Mouse (Mus musculus) neutrophil, adult 65 days (primary cell): Measurements from ENCODE around the gene Mlycd. TPM values are rescaled to one million over a fixed set of nuclear protein-coding genes. Genes with fewer than 3 reads are reported as not detected.

ENCODE experiments used
- total RNA-seq: library from RNA; stranded (reverse); gene quantifications from 2 replicates; pipeline ENCODE4 v1.2.4, GENCODE M21; 2023

The Mlycd gene
- 8.9 and 9.8 TPM in 2 replicates for total RNA-seq

DNA sequence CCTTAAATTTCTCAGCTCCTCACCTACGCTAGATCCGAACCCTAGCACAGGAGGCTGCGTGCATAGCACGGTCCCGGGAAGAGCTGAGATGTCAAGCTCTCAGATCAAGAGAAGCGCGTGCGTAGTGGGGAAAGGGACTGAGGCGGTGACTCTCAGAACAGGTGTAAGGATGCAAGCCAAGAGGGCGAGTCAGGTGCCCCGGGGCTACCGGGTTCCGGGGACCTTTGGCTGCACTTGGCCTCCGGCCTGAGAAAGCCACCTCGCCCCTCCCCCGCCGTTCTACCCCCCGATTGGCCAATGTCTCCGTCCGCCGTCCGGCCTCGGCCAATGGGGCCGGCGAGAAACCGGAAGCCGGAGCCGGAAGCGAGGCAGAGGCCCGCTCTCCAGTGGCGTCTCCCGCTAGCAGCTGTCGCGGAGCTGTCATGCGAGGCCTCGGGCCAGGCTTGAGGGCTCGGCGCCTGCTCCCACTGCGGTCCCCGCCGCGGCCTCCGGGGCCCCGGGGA is at the start of gene Mlycd:
Gene Mlycd (plus strand): TSS at position 355 of the 503 bp plus-strand sequence.

DNA sequence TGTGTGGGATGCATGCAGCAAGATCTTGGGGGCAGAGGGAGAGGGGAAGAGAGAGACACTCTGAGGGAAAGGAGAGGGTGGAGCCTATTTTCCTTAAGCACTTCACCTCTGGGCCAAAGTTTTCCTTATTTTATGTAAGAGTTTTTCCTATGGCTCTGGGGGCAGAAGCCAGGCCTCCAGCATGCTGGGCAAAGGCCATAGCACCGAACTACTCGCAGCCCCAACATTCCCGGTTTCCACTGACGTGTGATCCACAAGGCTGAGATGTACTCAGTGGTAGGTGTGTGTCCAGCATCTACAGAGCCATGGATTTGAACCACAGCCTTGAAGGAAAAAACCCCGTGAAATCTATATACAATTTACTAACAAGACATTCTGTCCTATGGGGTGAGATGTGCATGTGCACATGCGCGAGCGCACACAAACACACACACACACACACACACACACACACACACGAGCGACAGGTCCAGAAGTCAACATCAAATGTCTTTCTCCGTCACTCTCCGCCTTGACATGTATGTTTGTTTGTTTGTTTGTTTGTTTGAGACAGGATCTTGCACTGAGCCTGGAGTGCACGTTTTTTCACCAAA is 39.0 kb downstream of the Mlycd start, which contains the start of gene Osgin1:
Gene Osgin1 (plus strand): TSS at position 543 of the 593 bp plus-strand sequence.

DNA sequence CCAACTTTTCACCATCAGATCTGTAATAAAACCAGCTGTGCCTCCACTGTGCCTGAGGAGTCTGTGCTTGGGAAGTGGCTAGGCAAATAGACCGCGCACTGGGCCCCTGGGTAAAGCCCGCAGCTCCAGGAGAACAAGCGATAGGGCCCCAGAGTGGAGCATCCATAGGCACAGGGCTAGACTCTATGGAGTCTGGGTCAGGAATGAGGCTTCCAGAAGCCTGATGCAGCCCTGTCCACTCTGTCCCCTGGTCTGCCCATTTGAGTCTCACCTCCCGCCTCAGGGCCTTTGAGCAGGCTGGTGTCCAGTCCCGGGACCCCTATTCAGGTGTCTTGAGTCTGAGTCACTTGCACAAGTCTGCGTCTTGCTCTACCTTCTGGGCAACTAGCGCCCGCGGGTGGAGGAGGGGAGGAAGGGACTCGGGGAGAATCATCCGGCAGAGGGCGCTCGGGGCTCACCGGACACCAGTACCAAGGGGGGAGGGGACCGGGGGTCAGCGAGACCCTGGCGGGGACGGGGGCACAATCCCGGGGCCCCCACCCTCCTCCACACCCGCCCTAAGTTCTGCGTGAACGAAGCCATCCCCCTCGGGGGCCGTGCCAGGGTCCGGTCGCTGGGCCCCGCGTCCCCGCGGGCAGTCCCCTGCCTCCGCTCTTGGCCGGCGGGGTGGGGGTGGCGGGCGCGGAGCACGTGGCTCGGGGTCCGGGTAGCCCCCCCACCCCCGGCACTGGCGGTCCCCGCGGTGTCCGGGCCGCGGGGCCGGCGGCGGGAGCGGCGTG is 51.7 kb downstream of the Mlycd start, which contains the start of gene Necab2:
Gene Necab2 (plus strand): TSS at position 509 of the 779 bp plus-strand sequence.

Other genes starting within 250 kb of the Mlycd start
- 51.1 and 62.5 TPM in 2 replicates for gene Hsbp1, start 50.4 kb upstream of the Mlycd start, total RNA-seq
- 453 and 495 TPM in 2 replicates for gene Osgin1, start 39.2 kb downstream of the Mlycd start, total RNA-seq
- 2.5 and 4.0 TPM in 2 replicates for gene Necab2, start 51.8 kb downstream of the Mlycd start, total RNA-seq
- not detected in 2 replicates for gene Slc38a8, start 106.8 kb downstream of the Mlycd start, total RNA-seq
- 44.8 and 59.4 TPM in 2 replicates for gene Mbtps1, start 163.9 kb downstream of the Mlycd start, total RNA-seq
- 26.0 and 40.6 TPM in 2 replicates for gene Hsdl1, start 180.3 kb downstream of the Mlycd start, total RNA-seq
- 0.16 and 0.18 TPM in 2 replicates for gene Dnaaf1, start 180.4 kb downstream of the Mlycd start, total RNA-seq
- gene Taf1c, start 210.3 kb downstream of the Mlycd start, total RNA-seq, result 6.2 and 8.7 TPM in 2 replicates
- gene Adad2, start 217.9 kb downstream of the Mlycd start, total RNA-seq, result not detected in 2 replicates
- not detected in 2 replicates for gene Kcng4, start 240.8 kb downstream of the Mlycd start, total RNA-seq